Mouse (Mus musculus) heart, adult 2 months (tissue): Measurements from ENCODE around the gene Kcnq5. TPM values are rescaled to one million over a fixed set of nuclear protein-coding genes. Genes with fewer than 3 reads are reported as not detected.

Source experiments
- DNase-seq, 2 experiments: peaks; one replicate each; pipeline ENCODE4 v3.0.0; 2021
- H3K27ac ChIP-seq: fragments of 200-600 bp; 2 replicates; pipeline ENCODE4 v1.8.1; 2022
- H3K27me3 ChIP-seq: fragments of 200-500 bp; 2 replicates; pipeline ENCODE4 v1.6.1; 2012; ENCODE audit warnings: mild to moderate bottlenecking, low read length, inconsistent platforms, mixed read lengths; ENCODE audit not compliant: control insufficient read depth, insufficient read depth
- H3K36me3 ChIP-seq: fragments of 200-500 bp; 2 replicates; pipeline ENCODE4 v1.6.1; 2012; ENCODE audit warnings: low read length, inconsistent platforms; ENCODE audit not compliant: control insufficient read depth, insufficient read depth
- H3K4me1 ChIP-seq: fragments of 200-500 bp; 2 replicates; pipeline ENCODE4 v1.6.1; 2011; ENCODE audit warnings: low read length; ENCODE audit not compliant: control insufficient read depth, insufficient read depth
- H3K4me3 ChIP-seq: fragments of 200-600 bp; 2 replicates; pipeline ENCODE4 v1.8.1; 2022
- H3K79me2 ChIP-seq: fragments of 200-500 bp; replicated peaks from 2 replicates; pipeline ENCODE4 v1.6.1; 2012; ENCODE audit warnings: mild to moderate bottlenecking, inconsistent platforms, low read length, moderate library complexity, mixed read lengths; ENCODE audit not compliant: control insufficient read depth, insufficient read depth
- H3K9ac ChIP-seq: fragments of 200-500 bp; 2 replicates; pipeline ENCODE4 v1.6.1; 2012; ENCODE audit warnings: low read depth, mild to moderate bottlenecking, control low read depth, inconsistent platforms, low read length, mixed read lengths
- CTCF ChIP-seq: fragments of 200-600 bp; IDR thresholded peaks from 2 replicates; pipeline ENCODE4 v1.8.1; 2022; ENCODE audit warnings: antibody characterized with exemption, mild to moderate bottlenecking, moderate library complexity
- EP300 ChIP-seq: fragments of 200-500 bp; IDR thresholded peaks from 2 replicates; pipeline ENCODE4 v1.6.1; 2011; ENCODE audit warnings: low read depth, low read length, control low read depth; ENCODE audit not compliant: insufficient read depth
- POLR2A ChIP-seq: fragments of 200-500 bp; IDR thresholded peaks from 2 replicates; pipeline ENCODE4 v1.6.1; 2011; ENCODE audit warnings: mild to moderate bottlenecking, low read depth, low read length, control low read depth; ENCODE audit not compliant: insufficient read depth
- WGBS: fragments of 180-500 bp; shearing (Covaris S2); methylation state at CpG from one replicate; pipeline ENCODE4 v1.1.7; 2018; 5-methylcytosine and 5-hydroxymethylcytosine counted together
- intact Hi-C: fragments of 180-260 bp; cut with DNase I; formaldehyde crosslinking; loops from one replicate; pipeline ENCODE4 v1.15.1; 2025
- polyA plus RNA-seq: library from polyadenylated mRNA; depleted of rRNA; stranded (reverse); fragments of >200 nt; gene quantifications from 2 replicates; pipeline ENCODE4 v1.2.3, GENCODE M21; 2012
- total RNA-seq, 2 experiments: library from RNA; stranded (reverse); gene quantifications; 2 replicates each; pipeline ENCODE4 v1.2.3; 2021

Kcnq5 gene
- total and polyA plus RNA-seq, 3 experiments: 0.20 to 2.6 (median 2.5) TPM

GRCm38 (mm10) chr1:21962896-21963864, 1.4 kb upstream of the Kcnq5 start:
- no peak overlapping the region for H3K4me3 ChIP-seq
- no peaks in the 10 kb centered on the region for H3K36me3 ChIP-seq
- peaks cover 2% of the 10 kb centered on the region; the same call in 1 of the 2 replicates for H3K27me3 ChIP-seq
- H3K9ac ChIP-seq: no peak overlapping the region
- H3K27ac ChIP-seq: no peak overlapping the region
- DNase-seq: peak in 1 of 2 experiments; percentile 11
- H3K79me2 ChIP-seq: no peaks in the 10 kb centered on the region
- H3K4me1 ChIP-seq: no peaks in the 10 kb centered on the region
- intact Hi-C loops: loop anchor here (5.0 to 10.0 kb wide), 2 partner anchors 152 to 304 kb away; no protein-coding TSS in a partner anchor
- TF ChIP-seq CTCF (no peak), EP300 (no peak), POLR2A (no peak)
- 19% methylated on average over 16 of the region's 16 CpGs for WGBS

GRCm38 (mm10) chr1:21962083-21962471, 335 bp upstream of the Kcnq5 start:
- H3K4me1 ChIP-seq: no peaks in the 10 kb centered on the region
- H3K4me3 ChIP-seq: peak overlapping the region; percentile 55
- no peak overlapping the region for H3K27ac ChIP-seq
- no peak for TF ChIP-seq CTCF
- no peak for TF ChIP-seq EP300
- TF ChIP-seq POLR2A: no peak
- no peaks in the 10 kb centered on the region for H3K79me2 ChIP-seq
- intact Hi-C loops: loop anchor here (5.0 to 10.0 kb wide), 2 partner anchors 153 to 305 kb away; no protein-coding TSS in a partner anchor
- 1% methylated on average over 19 of the region's 19 CpGs for WGBS
- H3K27me3 ChIP-seq: peaks cover 2% of the 10 kb centered on the region; the same call in 1 of the 2 replicates
- no peaks in the 10 kb centered on the region for H3K36me3 ChIP-seq
- H3K9ac ChIP-seq: no peak overlapping the region
- peak; percentile 13 to 27 for DNase-seq

GRCm38 (mm10) chr1:21960421-21961250, 1.1 kb downstream of the Kcnq5 start:
- intact Hi-C loops: loop anchor here (5.0 to 10.0 kb wide), 2 partner anchors 154 to 307 kb away; no protein-coding TSS in a partner anchor
- peak; percentile 36 to 41 for DNase-seq
- H3K27ac ChIP-seq: peak overlapping the region; percentile 15; the same call in 1 of the 2 replicates
- H3K9ac ChIP-seq: peak overlapping the region; percentile 45
- no peaks in the 10 kb centered on the region for H3K36me3 ChIP-seq
- TF ChIP-seq POLR2A (no peak), CTCF (no peak), EP300 (no peak)
- H3K4me1 ChIP-seq: no peaks in the 10 kb centered on the region
- peaks cover 2% of the 10 kb centered on the region; the same call in 1 of the 2 replicates for H3K27me3 ChIP-seq
- H3K4me3 ChIP-seq: peak overlapping the region; percentile 55
- under 1% methylated on average over 48 of the region's 48 CpGs for WGBS
- no peaks in the 10 kb centered on the region for H3K79me2 ChIP-seq

GRCm38 (mm10) chr1:21959648-21960285, 2.0 kb downstream of the Kcnq5 start:
- Histone ChIP-seq H3K4me3 (no peak overlapping the region), H3K4me1 (no peaks in the 10 kb centered on the region), H3K9ac (no peak overlapping the region), H3K27me3 (peaks cover 2% of the 10 kb centered on the region; the same call in 1 of the 2 replicates), H3K79me2 (no peaks in the 10 kb centered on the region), H3K27ac (no peak overlapping the region), H3K36me3 (no peaks in the 10 kb centered on the region)
- DNase-seq: no peak
- TF ChIP-seq POLR2A: no peak
- TF ChIP-seq EP300: no peak
- no peak for TF ChIP-seq CTCF
- intact Hi-C loops: loop anchor here (5.0 to 10.0 kb wide), 2 partner anchors 155 to 308 kb away; no protein-coding TSS in a partner anchor
- 14% methylated on average over 8 of the region's 8 CpGs for WGBS

- intact Hi-C loops: no loop called here
- Histone ChIP-seq H3K4me3 (no peak overlapping the region), H3K36me3 (no peaks in the 10 kb centered on the region), H3K4me1 (no peaks in the 10 kb centered on the region), H3K9ac (no peak overlapping the region), H3K27ac (no peak overlapping the region), H3K79me2 (no peaks in the 10 kb centered on the region), H3K27me3 (peaks cover 2% of the 10 kb centered on the region; the same call in 1 of the 2 replicates)
- TF ChIP-seq POLR2A (no peak), EP300 (no peak), CTCF (no peak)
- DNase-seq: no peak
- WGBS: 40% methylated on average over 4 of the region's 4 CpGs
Measured at GRCm38 (mm10) chr1:21958013-21958412, 3.7 kb downstream of the Kcnq5 start.
